Comparison of ENCODE assay signal across 8 mouse cellular contexts in genomic region chr11:54955400-54955734, GRCm38 (mm10). TPM values are rescaled to one million over a fixed set of nuclear protein-coding genes. Genes with fewer than 3 reads are reported as not detected.
DNase-seq lines count a peak whose midpoint lies in the region; ATAC-seq and TF ChIP-seq lines count a peak whose summit lies in the region.
"Not testable (repeated sequence)": the region's sequence is repeated elsewhere in the genome, so short reads cannot be mapped to it uniquely, and the experiment has no call there.

No protein-coding gene starts in this region.

- H3K36me3 ChIP-seq in E14TG2a.4 (ENCODE audit: insufficient read depth, low read length), result peaks cover 23% of the 10 kb centered on the region
- not testable (repeated sequence) for H3K36me3 ChIP-seq in embryonic facial prominence, embryonic 13.5 days; forebrain, postnatal 0 days (ENCODE audit: insufficient read depth); hindbrain, embryonic 12.5 days; kidney, embryonic 16.5 days (ENCODE audit: insufficient read depth, low read length); liver, embryonic 13.5 days; midbrain, embryonic 11.5 days (ENCODE audit: control insufficient read depth, insufficient read depth, low read length)

- H3K4me1 ChIP-seq in E14TG2a.4 (replicated peaks; ENCODE audit: low read depth, low read length), result peaks cover 92% of the 10 kb centered on the region
- peaks cover 19% of the 10 kb centered on the region for H3K4me1 ChIP-seq in embryonic facial prominence, embryonic 13.5 days
- not testable (repeated sequence) for H3K4me1 ChIP-seq in forebrain, postnatal 0 days (ENCODE audit: insufficient read depth); midbrain, embryonic 11.5 days (ENCODE audit: control insufficient read depth, insufficient read depth, low read length)
- peaks cover 20% of the 10 kb centered on the region for H3K4me1 ChIP-seq in hindbrain, embryonic 12.5 days
- H3K4me1 ChIP-seq in kidney, embryonic 16.5 days (ENCODE audit: insufficient read depth, low read length), result peaks cover 11% of the 10 kb centered on the region; the same call in 1 of the 2 replicates
- H3K4me1 ChIP-seq in liver, embryonic 13.5 days (replicated peaks), result peaks cover 63% of the 10 kb centered on the region
- peaks cover 17% of the 10 kb centered on the region for H3K4me1 ChIP-seq in olfactory bulb, adult 2 months (ENCODE audit: control insufficient read depth, insufficient read depth, low read length)

- WGBS in embryonic facial prominence, embryonic 13.5 days, result 45% methylated on average over 10 of the region's 10 CpGs
- WGBS in forebrain, postnatal 0 days, result 45% methylated on average over 10 of the region's 10 CpGs
- 42% methylated on average over 10 of the region's 10 CpGs for WGBS in hindbrain, embryonic 12.5 days
- 41% methylated on average over 10 of the region's 10 CpGs for WGBS in kidney, embryonic 16.5 days
- 36% methylated on average over 10 of the region's 10 CpGs for WGBS in liver, embryonic 13.5 days (ENCODE audit: insufficient replicate concordance)
- WGBS in midbrain, embryonic 11.5 days, result 50% methylated on average over 10 of the region's 10 CpGs
- 35% methylated on average over 10 of the region's 10 CpGs for WGBS in olfactory bulb, adult 2 months

- H3K4me2 ChIP-seq in embryonic facial prominence, embryonic 13.5 days, result peak overlapping the region; percentile 69
- H3K4me2 ChIP-seq in forebrain, postnatal 0 days (ENCODE audit: low read depth), result peak overlapping the region; percentile 62
- H3K4me2 ChIP-seq in hindbrain, embryonic 12.5 days (replicated peaks), result peak overlapping the region; percentile 51
- peak overlapping the region; percentile 65 for H3K4me2 ChIP-seq in kidney, embryonic 16.5 days (replicated peaks; ENCODE audit: low read depth, low read length)
- H3K4me2 ChIP-seq in liver, embryonic 13.5 days, result peak overlapping the region; percentile 74
- H3K4me2 ChIP-seq in midbrain, embryonic 11.5 days, result peak overlapping the region; percentile 60

- not testable (repeated sequence) for DNase-seq in forebrain, postnatal 0 days; liver, embryonic 13.5 days; midbrain, embryonic 11.5 days (ENCODE audit: low spot score, missing footprints)

- H3K9me3 ChIP-seq in E14TG2a.4 (ENCODE audit: low read length); embryonic facial prominence, embryonic 13.5 days; forebrain, postnatal 0 days (ENCODE audit: low read length); hindbrain, embryonic 12.5 days (replicated peaks); kidney, embryonic 16.5 days (ENCODE audit: low read length); liver, embryonic 13.5 days (replicated peaks); midbrain, embryonic 11.5 days (ENCODE audit: control insufficient read depth, low read length): not testable (repeated sequence)

- ATAC-seq in embryonic facial prominence, embryonic 13.5 days (ENCODE audit: insufficient number of reproducible peaks, insufficient read depth, low FRiP score, low TSS enrichment, low read depth); forebrain, postnatal 0 days; hindbrain, embryonic 12.5 days (ENCODE audit: low FRiP score); kidney, embryonic 16.5 days (ENCODE audit: low FRiP score, low TSS enrichment); liver, embryonic 13.5 days (ENCODE audit: low read depth); midbrain, embryonic 11.5 days (ENCODE audit: low FRiP score): not testable (repeated sequence)

- H3K9ac ChIP-seq in embryonic facial prominence, embryonic 13.5 days, result peak overlapping the region; percentile 85
- H3K9ac ChIP-seq in forebrain, postnatal 0 days, result peak overlapping the region; percentile 93
- peak overlapping the region; percentile 85 for H3K9ac ChIP-seq in hindbrain, embryonic 12.5 days
- H3K9ac ChIP-seq in kidney, embryonic 16.5 days (replicated peaks; ENCODE audit: low read length), result peak overlapping the region; percentile 83
- peak overlapping the region; percentile 85 for H3K9ac ChIP-seq in liver, embryonic 13.5 days
- H3K9ac ChIP-seq in midbrain, embryonic 11.5 days (ENCODE audit: low read length), result peak overlapping the region; percentile 84

- peak overlapping the region; percentile 94 for H3K4me3 ChIP-seq in E14TG2a.4 (replicated peaks; ENCODE audit: low read length)
- H3K4me3 ChIP-seq in embryonic facial prominence, embryonic 13.5 days, result peak overlapping the region; percentile 78
- H3K4me3 ChIP-seq in forebrain, postnatal 0 days (ENCODE audit: low read depth, low read length), result peak overlapping the region; percentile 87
- H3K4me3 ChIP-seq in hindbrain, embryonic 12.5 days, result peak overlapping the region; percentile 78
- H3K4me3 ChIP-seq in kidney, embryonic 16.5 days (ENCODE audit: low read length), result peak overlapping the region; percentile 73
- peak overlapping the region; percentile 83 for H3K4me3 ChIP-seq in liver, embryonic 13.5 days (replicated peaks)
- H3K4me3 ChIP-seq in midbrain, embryonic 11.5 days (ENCODE audit: low read depth, low read length), result peak overlapping the region; percentile 73
- peak overlapping the region; percentile 81 for H3K4me3 ChIP-seq in olfactory bulb, adult 2 months (ENCODE audit: insufficient read depth, low read depth, low read length)

- H3K27ac ChIP-seq in embryonic facial prominence, embryonic 13.5 days, result peak overlapping the region; percentile 86; the same call in 1 of the 2 replicates
- not testable (repeated sequence) for H3K27ac ChIP-seq in forebrain, postnatal 0 days (ENCODE audit: low read depth, low read length); hindbrain, embryonic 12.5 days; midbrain, embryonic 11.5 days (ENCODE audit: low read depth, low read length)
- peak overlapping the region; percentile 88 for H3K27ac ChIP-seq in kidney, embryonic 16.5 days (ENCODE audit: low read length)
- H3K27ac ChIP-seq in liver, embryonic 13.5 days, result peak overlapping the region; percentile 86
- peak overlapping the region; percentile 65; the same call in 1 of the 2 replicates for H3K27ac ChIP-seq in olfactory bulb, adult 2 months (ENCODE audit: insufficient read depth, low read depth, low read length)

- TF ChIP-seq POLR2A in olfactory bulb, adult 2 months (IDR thresholded peaks at IDR 0.05; ENCODE audit: insufficient read depth, low read depth, low read length), result not testable (repeated sequence)

- not testable (repeated sequence) for H3K27me3 ChIP-seq in E14TG2a.4 (ENCODE audit: insufficient read depth, low read length); embryonic facial prominence, embryonic 13.5 days; forebrain, postnatal 0 days (ENCODE audit: insufficient read depth, low read length); hindbrain, embryonic 12.5 days; kidney, embryonic 16.5 days (ENCODE audit: insufficient read depth, low read length); liver, embryonic 13.5 days; midbrain, embryonic 11.5 days (ENCODE audit: control insufficient read depth, insufficient read depth, low read length)

- TF ChIP-seq CTCF in E14TG2a.4 (conservative IDR thresholded peaks at IDR 0.05; ENCODE audit: low read length); forebrain, postnatal 0 days (IDR thresholded peaks at IDR 0.05; ENCODE audit: low read depth); olfactory bulb, adult 2 months (IDR thresholded peaks at IDR 0.05; ENCODE audit: insufficient read depth, low read depth, low read length): not testable (repeated sequence)

RNA-seq across cellular contexts. Expression of gene Tnip1, which starts 7.3 kb away (rescaled TPM):
- 19.8 and 20.2 TPM in 2 replicates for polyA plus RNA-seq in embryonic facial prominence, embryonic 13.5 days (2015; fragmentation: Nextera tagmentation; extraction: Ambion mirVana)
- total RNA-seq in forebrain, postnatal 0 days (2014; rRNA removed), result 9.8 and 14.9 TPM in 2 replicates
- polyA plus RNA-seq in forebrain, postnatal 0 days (2015; fragmentation: Nextera tagmentation; extraction: Ambion mirVana), result 13.0 and 16.6 TPM in 2 replicates
- polyA plus RNA-seq in hindbrain, embryonic 12.5 days (2016; fragmentation: Nextera tagmentation; extraction: Ambion mirVana), result 19.0 and 20.8 TPM in 2 replicates
- polyA plus RNA-seq in kidney, embryonic 16.5 days (2015; fragmentation: Nextera tagmentation; extraction: Ambion mirVana), result 20.2 and 22.0 TPM in 2 replicates
- polyA plus RNA-seq in liver, embryonic 13.5 days (2015; fragmentation: Nextera tagmentation; extraction: Ambion mirVana), result 5.1 and 5.8 TPM in 2 replicates
- polyA plus RNA-seq in midbrain, embryonic 11.5 days (2014; fragmentation: Nextera tagmentation; extraction: Ambion mirVana), result 8.9 and 9.9 TPM in 2 replicates
- 110 TPM in 1 of 2 replicates, not detected in the other for polyA plus RNA-seq in olfactory bulb, adult 2 months (2012; ENCODE audit: insufficient read depth, insufficient read length, low replicate concordance, missing spikeins)

RNA-seq across cellular contexts. Expression of gene Gpx3, which starts 53.1 kb away (rescaled TPM):
- 26.0 and 29.0 TPM in 2 replicates for polyA plus RNA-seq in embryonic facial prominence, embryonic 13.5 days (2015; fragmentation: Nextera tagmentation; extraction: Ambion mirVana)
- 7.1 and 16.0 TPM in 2 replicates for total RNA-seq in forebrain, postnatal 0 days (2014; rRNA removed)
- polyA plus RNA-seq in forebrain, postnatal 0 days (2015; fragmentation: Nextera tagmentation; extraction: Ambion mirVana), result 35.0 and 44.0 TPM in 2 replicates
- 67.5 and 68.6 TPM in 2 replicates for polyA plus RNA-seq in hindbrain, embryonic 12.5 days (2016; fragmentation: Nextera tagmentation; extraction: Ambion mirVana)
- 262 and 297 TPM in 2 replicates for polyA plus RNA-seq in kidney, embryonic 16.5 days (2015; fragmentation: Nextera tagmentation; extraction: Ambion mirVana)
- 20.9 and 26.3 TPM in 2 replicates for polyA plus RNA-seq in liver, embryonic 13.5 days (2015; fragmentation: Nextera tagmentation; extraction: Ambion mirVana)
- 57.2 and 60.5 TPM in 2 replicates for polyA plus RNA-seq in midbrain, embryonic 11.5 days (2014; fragmentation: Nextera tagmentation; extraction: Ambion mirVana)
- polyA plus RNA-seq in olfactory bulb, adult 2 months (2012; ENCODE audit: insufficient read depth, insufficient read length, low replicate concordance, missing spikeins), result not detected in 2 replicates

Comparison
In these comparisons a context has a peak if more than half of its experiments do, and no peak if none do; other contexts are left out.
1. RNA of gene Gpx3, which starts 53.1 kb away (polyA plus RNA-seq): 262 to 297 TPM in kidney, embryonic 16.5 days, 67.5 to 68.6 TPM in hindbrain, embryonic 12.5 days, 57.2 to 60.5 TPM in midbrain, embryonic 11.5 days, 35.0 to 44.0 TPM in forebrain, postnatal 0 days, 26.0 to 29.0 TPM in embryonic facial prominence, embryonic 13.5 days and 20.9 to 26.3 TPM in liver, embryonic 13.5 days; not detected in olfactory bulb, adult 2 months; every median in the first group is over 10 times any median in the second.
2. Peak in every context shown above with its lines, with median percentiles within 50 percentile points of each other: H3K4me3 ChIP-seq, H3K4me2 ChIP-seq and H3K9ac ChIP-seq.